Mouse (Mus musculus) forebrain, postnatal 0 days (tissue): ENCODE results near the gene Erich4. TPM values are rescaled to one million over a fixed set of nuclear protein-coding genes. Genes with fewer than 3 reads are reported as not detected.

Experiments
- ATAC-seq: fragments of 200-750 bp; cut with Nextera tagmentation; 2 replicates; pipeline ENCODE4 v1.8.0; 2017; ENCODE audit warnings: mild to moderate bottlenecking, moderate library complexity
- DNase-seq: peaks from one replicate; pipeline ENCODE4 v3.0.0-alpha.2; 2015
- H3K27ac ChIP-seq: fragments of 300-500 bp; sonication (generic); 2 replicates; pipeline ENCODE4 v1.5.1; 2014; ENCODE audit warnings: low read depth, mild to moderate bottlenecking, antibody characterized with exemption, low read length, moderate library complexity, mixed read lengths
- H3K27me3 ChIP-seq: fragments of 300-500 bp; sonication (generic); 2 replicates; pipeline ENCODE4 v1.6.1; 2014; ENCODE audit warnings: mild to moderate bottlenecking, low read length, mixed read lengths; ENCODE audit not compliant: insufficient read depth
- H3K36me3 ChIP-seq: fragments of 300-500 bp; sonication (generic); 2 replicates; pipeline ENCODE4 v1.6.1; 2014; ENCODE audit warnings: mild to moderate bottlenecking, moderate library complexity; ENCODE audit not compliant: insufficient read depth
- H3K4me1 ChIP-seq: fragments of 300-500 bp; sonication (generic); 2 replicates; pipeline ENCODE4 v1.6.1; 2014; ENCODE audit warnings: antibody characterized with exemption; ENCODE audit not compliant: insufficient read depth
- H3K4me2 ChIP-seq: fragments of 300-500 bp; sonication (generic); 2 replicates; pipeline ENCODE4 v1.6.1; 2014; ENCODE audit warnings: low read depth, mild to moderate bottlenecking, moderate library complexity
- H3K4me3 ChIP-seq: fragments of 300-500 bp; sonication (generic); 2 replicates; pipeline ENCODE4 v1.5.1; 2014; ENCODE audit warnings: low read depth, low read length, mixed read lengths
- H3K9ac ChIP-seq: fragments of 300-500 bp; sonication (generic); 2 replicates; pipeline ENCODE4 v1.6.1; 2014; ENCODE audit warnings: mild to moderate bottlenecking
- H3K9me3 ChIP-seq: fragments of 300-500 bp; sonication (generic); 2 replicates; pipeline ENCODE4 v1.6.1; 2016; ENCODE audit warnings: low read length
- CTCF ChIP-seq: sonication (generic); IDR thresholded peaks from 2 replicates; pipeline ENCODE4 v1.5.1; 2016; ENCODE audit warnings: antibody characterized with exemption, control low read depth, low read depth
- WGBS: fragments of 180-500 bp; shearing (Covaris S2); extraction: QIAGEN DNeasy Blood & Tissue Kit; methylation state at CpG from one replicate; pipeline ENCODE4 v1.1.7; 2014; 5-methylcytosine and 5-hydroxymethylcytosine counted together
- polyA plus RNA-seq: library from polyadenylated mRNA; unstranded; fragments of >200 nt; fragmentation: Nextera tagmentation; extraction: Ambion mirVana; gene quantifications from 2 replicates; pipeline ENCODE4 v1.2.1, GENCODE M21; 2015
- total RNA-seq: library from RNA; depleted of rRNA; stranded (reverse); fragments of >200 nt; gene quantifications from 2 replicates; pipeline ENCODE4 v1.2.3, GENCODE M21; 2014

The Erich4 gene
- total and polyA plus RNA-seq, 2 experiments from 2014 or later: not detected

DNA sequence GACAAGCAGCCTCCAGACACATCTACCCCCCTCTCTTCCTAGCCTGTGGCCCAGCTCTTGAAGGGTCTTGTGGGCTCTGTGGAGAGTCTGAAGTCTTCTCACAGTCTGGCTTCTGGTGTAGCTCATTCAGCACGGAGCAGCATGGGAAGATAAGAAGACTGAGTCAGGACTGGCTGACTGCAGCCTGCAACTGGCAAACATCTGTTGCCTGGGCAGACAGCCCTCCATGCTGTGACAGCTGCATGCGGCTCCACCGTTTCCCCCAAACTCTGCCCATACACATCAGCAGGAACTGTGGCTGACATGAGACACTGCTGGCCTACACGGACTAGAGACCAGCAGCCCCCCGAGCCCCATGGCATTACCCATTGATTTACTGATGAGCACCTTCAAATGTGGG lies 9.2 kb upstream of the Erich4 start:
- no peak for TF ChIP-seq CTCF
- H3K27me3 ChIP-seq: no peaks in the 10 kb centered on the region; the same call in 1 of the 2 replicates
- H3K9me3 ChIP-seq: no peaks in the 10 kb centered on the region
- H3K4me1 ChIP-seq: no peaks in the 10 kb centered on the region; the same call in 1 of the 2 replicates
- no peak overlapping the region for H3K9ac ChIP-seq
- H3K4me3 ChIP-seq: no peak overlapping the region
- no peak for DNase-seq
- H3K27ac ChIP-seq: no peak overlapping the region
- ATAC-seq: no peak
- peaks cover 36% of the 10 kb centered on the region for H3K36me3 ChIP-seq
- no peak overlapping the region for H3K4me2 ChIP-seq
- 81% methylated on average over 5 of the region's 5 CpGs for WGBS

DNA sequence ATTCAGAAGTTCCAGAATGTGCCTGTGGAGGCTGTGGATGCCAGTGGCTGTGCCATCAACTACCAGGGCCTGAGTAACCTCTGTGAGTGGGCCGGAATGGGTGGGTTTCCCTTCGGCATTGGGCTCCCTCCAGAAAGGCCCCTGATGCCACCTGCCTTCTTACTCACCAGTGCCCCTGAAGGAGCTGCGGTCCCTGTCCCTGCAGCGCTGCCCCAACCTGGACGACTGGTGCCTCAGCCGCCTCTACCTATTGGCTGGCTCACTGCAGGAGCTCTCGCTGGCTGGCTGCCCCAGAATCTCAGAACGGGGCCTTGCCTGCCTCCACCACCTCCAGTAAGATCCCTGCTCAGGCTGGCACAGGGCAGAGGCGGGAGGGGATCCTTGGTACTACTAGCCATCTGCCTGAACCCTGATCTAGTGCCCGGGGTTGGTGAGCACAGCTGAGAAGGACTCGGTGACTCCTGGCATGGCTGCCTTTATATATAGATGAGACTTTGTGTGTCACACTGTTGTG lies 8.2 kb upstream of the Erich4 start:
- no peak for ATAC-seq

DNA sequence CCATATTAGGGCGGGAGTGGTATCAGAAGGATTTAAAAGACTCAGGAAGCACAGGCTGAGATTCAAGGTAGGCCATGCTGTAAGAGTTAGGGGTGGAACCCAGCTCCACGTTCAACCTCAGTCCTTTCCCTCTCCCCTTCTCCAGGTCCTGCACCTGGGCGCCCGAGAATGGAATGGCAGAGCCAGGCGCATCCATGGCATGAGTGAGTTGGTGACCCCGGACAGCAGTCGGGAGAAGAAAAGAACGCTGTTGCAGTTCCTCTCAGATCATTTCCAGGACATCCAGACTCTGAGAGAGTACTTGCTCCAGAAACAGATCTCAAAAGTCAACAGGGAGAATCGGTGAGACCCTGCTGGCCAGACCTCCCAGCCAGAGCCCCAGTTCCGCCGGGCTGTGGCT lies 5.1 kb upstream of the Erich4 start:
- no peak for ATAC-seq
- Histone ChIP-seq H3K4me1 (no peaks in the 10 kb centered on the region), H3K4me3 (no peak overlapping the region), H3K36me3 (peaks cover 27% of the 10 kb centered on the region), H3K9me3 (no peaks in the 10 kb centered on the region), H3K9ac (no peak overlapping the region), H3K27me3 (no peaks in the 10 kb centered on the region), H3K27ac (no peak overlapping the region), H3K4me2 (no peak overlapping the region)
- 92% methylated on average over 11 of the region's 11 CpGs for WGBS
- no peak for TF ChIP-seq CTCF
- no peak for DNase-seq

More for the DNA sequence above, 8.2 kb upstream of the Erich4 start:
- WGBS: 89% methylated on average over 11 of the region's 11 CpGs
- Histone ChIP-seq H3K36me3 (peaks cover 27% of the 10 kb centered on the region), H3K27ac (no peak overlapping the region), H3K4me1 (no peaks in the 10 kb centered on the region; the same call in 1 of the 2 replicates), H3K4me3 (no peak overlapping the region), H3K9me3 (no peaks in the 10 kb centered on the region), H3K27me3 (no peaks in the 10 kb centered on the region; the same call in 1 of the 2 replicates), H3K9ac (no peak overlapping the region), H3K4me2 (no peak overlapping the region)
- no peak for DNase-seq
- TF ChIP-seq CTCF: no peak

DNA sequence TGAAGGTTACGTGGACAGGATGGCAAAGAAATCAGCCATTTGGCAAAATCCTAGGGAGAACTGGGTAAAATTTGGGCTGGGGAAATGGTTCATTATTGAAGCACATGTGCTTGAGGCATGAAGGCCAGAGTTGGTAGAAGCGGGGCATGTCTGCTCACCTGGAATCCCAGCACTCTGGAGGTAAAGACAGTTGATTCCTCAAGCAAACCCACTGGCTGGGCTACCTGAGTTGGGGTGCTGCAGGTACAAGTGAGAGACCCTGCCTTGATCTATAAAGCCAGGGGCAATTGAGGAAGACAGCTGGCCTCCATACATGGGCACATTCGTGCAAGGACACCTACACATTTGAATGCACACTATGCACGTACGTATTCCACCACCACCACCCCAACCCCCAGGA lies 4.4 kb upstream of the Erich4 start:
- H3K4me1 ChIP-seq: no peaks in the 10 kb centered on the region

DNA sequence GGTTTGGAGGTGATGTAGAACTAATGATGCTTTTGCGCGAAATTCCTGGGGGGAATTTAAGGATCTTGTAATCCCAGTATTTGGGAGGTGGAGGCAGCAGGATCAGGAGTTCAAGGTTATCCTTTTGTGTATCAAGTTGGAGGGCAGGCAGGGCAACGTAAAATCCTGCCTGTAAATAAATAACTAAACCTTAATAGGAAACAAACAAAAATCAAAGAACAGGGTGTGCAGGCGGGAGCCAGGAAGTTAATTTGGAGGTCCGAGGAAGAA lies 4.0 kb upstream of the Erich4 start:
- H3K27ac ChIP-seq: 0 out of 2 replicates have a peak overlapping the region, but pooled peaks have one; percentile 9
- DNase-seq (no peak), ATAC-seq (no peak)
- TF ChIP-seq CTCF: no peak
- peak overlapping the region; percentile 57 for H3K4me3 ChIP-seq
- no peaks in the 10 kb centered on the region for H3K9me3 ChIP-seq
- peak overlapping the region; percentile 57 for H3K4me2 ChIP-seq
- 25% methylated on average over 5 of the region's 5 CpGs for WGBS
- no peaks in the 10 kb centered on the region for H3K4me1 ChIP-seq
- H3K27me3 ChIP-seq: no peaks in the 10 kb centered on the region
- peaks cover 21% of the 10 kb centered on the region for H3K36me3 ChIP-seq
- peak overlapping the region; percentile 48 for H3K9ac ChIP-seq

More for the DNA sequence above, 4.4 kb upstream of the Erich4 start:
- peak overlapping the region; percentile 57; the same call in 1 of the 2 replicates for H3K4me2 ChIP-seq
- TF ChIP-seq CTCF: no peak
- no peak overlapping the region for H3K27ac ChIP-seq
- DNase-seq (no peak), ATAC-seq (no peak)
- H3K9ac ChIP-seq: no peak overlapping the region
- 93% methylated on average over 5 of the region's 5 CpGs for WGBS
- H3K9me3 ChIP-seq: no peaks in the 10 kb centered on the region
- H3K27me3 ChIP-seq: no peaks in the 10 kb centered on the region
- no peak overlapping the region for H3K4me3 ChIP-seq
- peaks cover 25% of the 10 kb centered on the region for H3K36me3 ChIP-seq

DNA sequence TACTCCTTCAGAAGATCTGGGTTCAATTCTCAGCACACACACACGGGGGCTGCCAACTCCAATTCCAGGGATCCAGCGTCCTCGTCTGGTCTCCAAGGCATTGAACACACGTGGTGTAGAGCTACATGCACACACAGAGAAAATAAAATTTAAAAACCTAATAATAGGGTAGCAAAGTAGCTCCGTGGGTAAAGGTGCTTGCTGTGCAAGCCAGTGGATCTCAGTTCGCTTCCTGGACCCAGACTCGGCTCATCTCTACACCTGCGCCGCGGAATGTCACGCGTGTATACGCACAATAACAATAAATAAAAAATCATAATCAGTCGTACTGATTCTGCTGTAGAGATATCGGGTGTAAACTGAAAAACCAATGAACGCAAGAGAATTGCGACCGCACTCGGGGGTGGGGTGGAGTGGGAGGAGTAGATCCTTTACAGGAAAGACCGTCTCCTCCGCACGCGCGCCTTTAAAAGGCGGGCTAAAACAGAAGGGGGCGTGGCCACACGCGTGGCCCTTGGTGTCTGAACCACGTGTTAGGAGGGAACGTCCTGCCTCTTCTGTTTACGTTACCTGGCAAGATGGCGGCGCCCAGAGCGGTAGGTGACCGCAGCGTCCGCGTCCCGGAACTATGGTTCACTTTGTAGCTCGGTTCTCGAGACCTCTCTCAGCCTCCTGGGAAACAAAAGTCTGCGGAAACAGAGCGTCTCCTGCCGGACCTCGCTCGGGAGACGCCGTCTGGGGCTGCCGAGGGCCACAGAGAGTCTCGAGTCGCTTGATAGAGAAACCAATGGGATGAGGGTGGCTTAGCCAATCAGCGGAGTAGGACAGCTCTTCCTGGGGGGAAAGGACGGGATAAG lies 3.4 kb upstream of the Erich4 start, which contains the start of gene Dmac2:
Gene Dmac2 (plus strand): TSS at position 550 of the 857 bp plus-strand sequence.
- peak; percentile 97 for ATAC-seq
- H3K27me3 ChIP-seq: no peaks in the 10 kb centered on the region
- peak within 1 kb of the TSS; percentile 57 for H3K4me2 ChIP-seq
- H3K4me1 ChIP-seq: no peaks in the 10 kb centered on the region
- TF ChIP-seq CTCF: no peak
- peak within 1 kb of the TSS; percentile 48 for H3K9ac ChIP-seq
- 0 out of 2 replicates have a peak within 1 kb of the TSS, but pooled peaks have one; percentile 9 for H3K27ac ChIP-seq
- H3K9me3 ChIP-seq: no peaks in the 10 kb centered on the region
- peak; percentile 95 for DNase-seq
- H3K4me3 ChIP-seq: peak within 1 kb of the TSS; percentile 57
- WGBS: 2% methylated on average over 53 of the region's 53 CpGs
- H3K36me3 ChIP-seq: peaks cover 17% of the 10 kb centered on the region; the same call in 1 of the 2 replicates
